Mouse (Mus musculus) myocyte (in vitro differentiated cells): Measurements from ENCODE around the gene Gstm6.

Source experiments
- POLR2A ChIP-seq: IDR thresholded peaks from one replicate; pipeline ENCODE4 v1.6.1; 2011; ENCODE audit warnings: low read depth, mild to moderate bottlenecking, control low read depth, moderate library complexity; ENCODE audit not compliant: insufficient read length
- TCF12 ChIP-seq: IDR thresholded peaks from one replicate; pipeline ENCODE4 v1.6.1; 2011; ENCODE audit warnings: mild to moderate bottlenecking, control low read depth; ENCODE audit not compliant: poor library complexity, insufficient read depth, severe bottlenecking

- TF ChIP-seq TCF12 (no peak), POLR2A (no peak)
These were observed 25.7 kb downstream of the Gstm6 start for GRCm38 (mm10) chr3:107917783-107918408.
